Mouse (Mus musculus): ENCODE measurements around the gene Arhgap10.

Arhgap10 gene

DNA sequence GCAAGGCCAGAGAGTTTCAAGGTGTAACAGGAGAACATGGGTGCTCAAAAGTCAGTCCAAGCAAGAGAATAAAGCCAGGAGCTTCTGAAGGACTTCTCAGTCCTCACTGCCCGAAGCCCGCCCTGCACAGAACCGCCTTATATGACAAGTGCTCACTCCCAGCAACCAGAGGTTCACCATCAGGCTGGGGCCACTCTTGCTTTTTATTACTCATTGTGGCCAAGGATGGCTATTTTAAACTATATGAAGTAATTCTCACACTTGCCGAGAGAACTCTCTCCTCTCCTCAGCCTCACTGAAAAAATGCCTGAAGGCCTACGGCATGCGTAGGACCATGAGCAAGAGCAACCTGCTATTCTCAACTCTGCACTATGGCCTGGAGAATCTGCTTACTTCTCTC lies 133.7 kb downstream of the Arhgap10 start:
- no peak for DNase-seq

DNA sequence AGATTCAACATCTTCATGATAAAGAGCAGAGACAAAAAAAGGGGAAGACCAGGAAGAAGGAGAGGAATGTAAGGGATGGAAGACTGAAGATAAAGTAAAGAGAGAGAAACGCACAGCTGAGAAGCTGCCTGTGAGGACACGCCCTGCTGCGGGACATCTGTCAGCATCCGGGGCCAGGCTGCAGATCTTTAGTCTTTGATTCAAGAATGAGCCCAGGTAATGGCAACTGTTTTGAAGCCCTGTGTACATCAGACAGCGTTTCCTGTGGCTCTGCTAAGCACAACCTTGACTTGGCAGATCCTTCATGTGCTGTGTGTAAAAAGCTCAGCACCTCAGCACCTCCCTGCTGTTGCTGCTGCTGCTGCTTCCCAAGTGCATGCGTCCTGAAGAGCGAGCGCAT lies 134.1 kb downstream of the Arhgap10 start:
- no peak for DNase-seq

GRCm38 (mm10) chr8:77380844-77381243 lies 136.9 kb downstream of the Arhgap10 start:
- DNase-seq = no peak

DNA sequence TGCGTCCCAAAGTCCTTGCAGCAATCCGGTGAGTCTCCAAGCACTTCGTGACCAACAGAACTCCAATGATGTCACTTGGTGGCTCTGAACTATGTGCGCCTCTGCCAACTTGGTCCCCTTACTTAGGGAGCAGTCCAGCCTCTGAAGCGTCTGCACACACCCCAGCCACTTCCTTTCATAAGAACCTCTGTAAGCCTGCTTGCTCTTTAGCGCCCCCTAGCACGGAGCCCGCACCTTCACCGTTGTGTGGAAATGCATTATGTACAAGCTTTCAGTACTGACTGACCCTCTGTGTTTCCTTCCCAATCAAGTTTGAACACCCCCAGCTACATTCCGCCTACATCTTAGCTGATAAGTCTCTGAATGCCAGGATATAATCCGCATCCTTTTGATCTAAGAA lies 138.5 kb downstream of the Arhgap10 start:
- no peak for DNase-seq

GRCm38 (mm10) chr8:77376451-77376853 lies 141.3 kb downstream of the Arhgap10 start:
- DNase-seq = peak; percentile 25

- DNase-seq = no peak
Measured at GRCm38 (mm10) chr8:77375999-77376398, 141.8 kb downstream of the Arhgap10 start.

DNA sequence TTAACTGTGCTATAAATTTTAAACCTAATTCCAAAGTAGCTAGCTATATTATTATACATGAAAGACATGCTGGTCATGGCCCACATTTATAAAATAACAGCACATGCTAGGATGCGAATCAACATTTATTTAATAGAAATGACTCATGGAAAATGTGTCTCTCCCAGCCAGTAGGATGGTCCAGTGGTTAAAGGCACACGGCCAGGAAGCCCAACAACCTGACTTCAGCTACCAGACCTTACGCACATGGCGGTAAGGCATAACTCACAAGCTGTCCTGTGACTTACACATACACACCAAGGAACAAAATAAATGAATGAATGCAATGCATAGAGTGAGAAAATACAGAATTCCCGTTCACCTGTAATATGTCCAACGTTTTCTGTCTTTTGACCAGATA lies 146.7 kb downstream of the Arhgap10 start:
- no peak for DNase-seq

GRCm38 (mm10) chr8:77370308-77370707 lies 147.4 kb downstream of the Arhgap10 start:
- no peak for DNase-seq

GRCm38 (mm10) chr8:77369671-77370070 lies 148.1 kb downstream of the Arhgap10 start:
- no peak for DNase-seq

DNA sequence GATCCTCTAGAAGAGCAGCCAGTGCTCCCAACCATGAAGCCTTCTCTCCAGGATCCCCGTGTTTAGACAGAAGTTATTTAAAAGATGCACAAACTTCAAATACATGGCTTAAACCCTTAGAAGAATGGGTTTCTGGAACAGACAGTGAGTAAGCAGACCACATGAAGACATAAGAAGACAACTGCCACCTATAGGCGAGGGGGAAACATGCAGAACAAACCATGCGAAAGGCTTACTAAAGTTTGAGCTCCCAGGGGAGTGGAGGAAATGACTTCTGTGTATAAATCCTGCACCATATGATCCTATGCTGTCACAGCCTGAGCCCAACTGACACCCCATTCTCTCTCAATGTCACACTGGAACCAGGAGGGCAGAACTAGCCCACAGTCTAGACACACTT lies 150.7 kb downstream of the Arhgap10 start:
- DNase-seq = no peak

GRCm38 (mm10) chr8:77366446-77366845 lies 151.3 kb downstream of the Arhgap10 start:
- DNase-seq = no peak

- no peak for DNase-seq
Measured at GRCm38 (mm10) chr8:77365990-77366389, 151.8 kb downstream of the Arhgap10 start.

GRCm38 (mm10) chr8:77364472-77364871 lies 153.3 kb downstream of the Arhgap10 start:
- DNase-seq = peak; percentile 45

DNA sequence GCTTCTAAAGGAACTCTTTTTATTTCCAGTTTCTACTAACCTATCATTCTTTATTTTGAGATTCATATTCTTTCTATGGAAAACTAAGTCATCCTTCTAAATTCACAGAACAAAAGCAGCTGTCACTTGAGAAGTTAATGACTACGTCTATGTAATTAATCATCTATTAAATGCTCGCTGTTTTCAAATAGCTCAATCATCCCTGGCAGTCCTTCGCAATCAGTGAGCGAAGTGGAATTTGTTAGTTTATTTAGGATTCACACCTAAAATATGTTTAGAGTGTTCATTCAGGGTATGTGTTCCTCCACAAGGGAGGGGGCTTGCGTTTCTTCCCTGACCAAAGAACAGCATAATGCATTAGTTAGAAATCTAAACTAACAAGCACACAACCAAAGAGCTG lies 156.9 kb downstream of the Arhgap10 start:
- no peak for DNase-seq

DNA sequence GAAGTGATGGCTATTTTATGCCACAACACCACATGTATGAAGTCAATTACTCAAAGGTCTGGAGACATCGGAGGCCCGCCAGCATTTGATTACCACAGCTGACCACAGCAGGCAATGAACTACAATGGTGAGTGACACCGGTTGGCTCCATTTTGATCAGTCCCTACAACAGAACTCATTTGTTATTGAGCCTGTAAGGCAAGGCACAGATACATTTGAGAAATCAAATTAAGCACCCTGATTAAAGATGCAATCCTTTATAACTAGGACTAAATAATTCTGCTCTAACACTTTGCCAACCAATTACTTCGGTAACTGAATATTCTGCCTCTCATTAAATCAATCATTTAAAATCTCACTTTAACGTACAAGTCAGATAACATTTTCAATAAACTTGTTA lies 157.3 kb downstream of the Arhgap10 start:
- DNase-seq = no peak

- DNase-seq = no peak
Measured at GRCm38 (mm10) chr8:77357126-77357525, 160.6 kb downstream of the Arhgap10 start.

GRCm38 (mm10) chr8:77355344-77355743 lies 162.4 kb downstream of the Arhgap10 start:
- DNase-seq = no peak

GRCm38 (mm10) chr8:77354189-77354588 lies 163.6 kb downstream of the Arhgap10 start:
- DNase-seq = no peak

- no peak for DNase-seq
Measured at GRCm38 (mm10) chr8:77351177-77351860, 166.4 kb downstream of the Arhgap10 start.

DNA sequence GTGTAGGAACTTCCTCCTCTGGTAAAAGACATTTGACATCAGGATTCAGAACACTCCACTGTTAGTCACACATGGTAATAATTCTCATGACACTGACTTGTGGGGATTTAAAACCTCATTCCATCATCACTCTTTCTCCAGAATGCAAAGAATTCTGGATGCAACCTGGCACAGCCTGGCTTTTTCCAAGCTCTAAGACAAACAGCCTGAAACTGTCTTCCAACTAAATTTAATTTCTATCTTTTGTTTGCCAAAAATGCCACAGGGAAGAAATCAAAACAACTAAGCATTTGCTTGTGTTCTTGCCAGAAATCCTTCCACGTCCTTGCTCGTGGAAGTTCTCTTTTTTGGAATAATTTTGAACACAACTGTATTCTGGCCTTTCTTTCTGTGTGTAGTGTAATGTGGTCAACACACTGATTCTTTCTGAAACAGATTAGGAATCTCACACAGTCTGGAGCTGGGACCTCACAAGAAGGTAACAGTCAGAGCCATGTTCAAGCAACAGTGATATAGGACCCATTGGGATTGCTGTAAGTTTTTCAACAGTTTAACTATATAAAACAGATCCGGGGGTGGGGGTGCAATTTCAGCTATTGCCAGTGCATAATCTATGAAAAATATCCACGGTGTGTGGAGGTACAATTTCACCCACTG lies 167.5 kb downstream of the Arhgap10 start:
- no peak for DNase-seq

GRCm38 (mm10) chr8:77343916-77344315 lies 173.8 kb downstream of the Arhgap10 start:
- DNase-seq = no peak

GRCm38 (mm10) chr8:77343335-77343734 lies 174.4 kb downstream of the Arhgap10 start:
- no peak for DNase-seq

DNA sequence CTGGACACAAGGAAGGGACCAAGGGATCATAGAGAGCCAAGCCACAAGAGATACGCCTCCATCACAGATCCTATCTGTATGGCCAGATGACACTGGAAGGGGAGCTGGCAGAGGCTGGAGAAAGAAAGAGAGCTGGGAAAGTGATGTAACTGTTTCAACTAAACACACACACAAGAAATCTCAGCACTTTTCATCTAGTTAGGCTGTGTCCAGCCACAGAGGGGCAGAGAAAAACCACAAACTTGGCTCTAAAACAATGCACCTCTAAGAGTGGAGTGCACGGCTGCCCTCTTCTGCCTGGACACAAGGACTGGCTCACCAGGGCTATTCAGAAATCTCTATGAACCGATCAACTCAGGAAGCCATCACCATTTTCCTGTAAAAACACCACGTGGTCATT lies 175.6 kb downstream of the Arhgap10 start:
- DNase-seq = no peak

DNA sequence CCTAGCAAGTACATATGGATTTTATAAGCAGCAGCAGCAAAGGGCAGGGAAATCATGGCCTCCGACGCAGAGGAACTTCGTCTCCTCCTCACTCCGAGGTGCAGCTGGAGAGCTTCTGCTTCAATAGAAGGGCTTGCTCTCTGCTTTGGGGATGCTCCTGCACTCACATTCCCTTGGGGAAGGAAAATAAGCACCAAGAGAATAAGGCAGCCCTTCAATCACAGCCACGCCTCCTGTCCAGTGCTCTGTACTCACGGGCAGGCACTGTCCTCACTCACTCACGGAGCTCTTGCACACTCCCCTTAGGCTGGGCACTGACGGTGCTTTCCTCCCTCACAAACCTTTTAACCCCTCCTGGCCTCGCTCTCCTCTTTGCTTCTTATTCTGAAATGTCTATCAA lies 176.4 kb downstream of the Arhgap10 start:
- DNase-seq = no peak
